Mouse (Mus musculus): Measurements from ENCODE around the gene C2cd4a. TPM values are rescaled to one million over a fixed set of nuclear protein-coding genes. Genes with fewer than 3 reads are reported as not detected.

The C2cd4a gene
- total RNA-seq, 4 experiments from 2014 or later, result not detected

- no peak for DNase-seq (ENCODE audit: low spot score in 2 of 2)
Measured at GRCm38 (mm10) chr9:67792405-67792804, 39.7 kb downstream of the C2cd4a start.

- no peak for DNase-seq (ENCODE audit: low spot score in 2 of 2)
Measured at GRCm38 (mm10) chr9:67787671-67788070, 44.5 kb downstream of the C2cd4a start.

- DNase-seq (ENCODE audit: low spot score in 2 of 2), result no peak
Measured at GRCm38 (mm10) chr9:67786311-67786710, 45.8 kb downstream of the C2cd4a start.

- DNase-seq (ENCODE audit: low spot score in 2 of 2), result no peak
Measured at GRCm38 (mm10) chr9:67783925-67784324, 48.2 kb downstream of the C2cd4a start.

GRCm38 (mm10) chr9:67783464-67783863, 48.7 kb downstream of the C2cd4a start:
- DNase-seq (ENCODE audit: low spot score in 2 of 2), result no peak

GRCm38 (mm10) chr9:67782786-67783185, 49.3 kb downstream of the C2cd4a start:
- DNase-seq (ENCODE audit: low spot score in 2 of 2), result no peak

Other genes with a start within 250 kb of the C2cd4a start
- not detected for gene C2cd4b, start 72.9 kb downstream of the C2cd4a start, total RNA-seq (2022)
- gene Vps13c, start 8.1 kb upstream of the C2cd4a start, total RNA-seq (2022), result 10 to 100 TPM; 25.9 to 34.4 (median 30.2) TPM

Measured in gastrocnemius, adult 8-10 months (tissue).